Comparison of ENCODE assay signal across 8 mouse cellular contexts in the genomic region with DNA sequence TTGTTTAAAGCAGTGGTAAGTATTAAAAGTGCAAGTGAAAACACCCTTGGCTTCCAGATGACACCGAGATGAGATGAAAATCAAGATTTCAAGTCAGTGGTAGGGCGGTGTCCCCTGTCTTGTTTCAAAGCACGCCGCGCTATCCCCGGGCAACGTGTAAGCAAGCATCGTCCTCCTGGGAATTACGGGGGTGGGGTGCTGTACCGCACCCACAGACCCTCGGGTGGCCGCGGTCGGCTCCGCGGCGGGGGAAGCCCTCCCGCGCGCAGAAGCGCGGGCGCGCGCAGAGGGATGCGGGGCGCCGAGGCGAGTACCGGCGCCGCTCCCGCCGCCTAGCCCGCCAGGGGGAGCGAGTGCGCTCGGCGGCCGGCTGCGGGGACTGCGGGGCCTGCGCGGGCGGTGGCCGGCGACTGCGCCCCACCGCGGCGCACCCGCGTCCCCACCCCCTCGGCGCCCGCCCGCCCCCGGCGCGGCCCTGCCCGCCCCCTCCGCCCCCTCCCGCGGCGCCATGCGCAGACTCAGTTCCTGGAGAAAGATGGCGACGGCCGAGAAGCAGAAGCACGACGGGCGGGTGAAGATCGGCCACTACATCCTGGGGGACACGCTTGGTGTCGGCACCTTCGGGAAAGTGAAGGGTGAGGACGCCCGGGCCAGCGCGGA. TPM values are rescaled to one million over a fixed set of nuclear protein-coding genes. Genes with fewer than 3 reads are reported as not detected.
A peak's percentile ranks its signal among the peaks of the same experiment; 100 is the strongest.
DNase-seq lines count a peak whose midpoint lies in the region; ATAC-seq and TF ChIP-seq lines count a peak whose summit lies in the region.

A gene (plus strand): TSS at position 501 of the 660 bp plus-strand sequence.

- under 1% methylated on average over 25 of the region's 80 CpGs for WGBS in forebrain, embryonic 13.5 days
- WGBS in heart, postnatal 0 days = under 1% methylated on average over 60 of the region's 80 CpGs
- 0% methylated on average over 76 of the region's 80 CpGs for WGBS in liver, embryonic 14.5 days (ENCODE audit: insufficient replicate concordance)

- H3K4me3 ChIP-seq in E14TG2a.4 (replicated peaks; ENCODE audit: low read length) = peak within 1 kb of the TSS; percentile 94
- H3K4me3 ChIP-seq in forebrain, embryonic 13.5 days = peak within 1 kb of the TSS; percentile 78
- H3K4me3 ChIP-seq in heart, postnatal 0 days (ENCODE audit: low read depth, low read length) = peak within 1 kb of the TSS; percentile 99
- peak within 1 kb of the TSS; percentile 87 to 98 for H3K4me3 ChIP-seq in liver, embryonic 14.5 days (ENCODE audit: insufficient read depth in 1 of 2, low read depth in 2 of 2, low read length in 2 of 2)

- DNase-seq in c-Kit-negative CD71-positive TER-119-positive erythroid progenitor cells, embryonic 14.5 days (ENCODE audit: low read depth, low spot score) = peak; percentile 61
- peak; percentile 76 for DNase-seq in heart, postnatal 0 days (ENCODE audit: low spot score)
- peak; percentile 57 to 85 for DNase-seq in kidney, postnatal 36 days
- peak in 1 of 3 experiments; percentile 49 for DNase-seq in liver, embryonic 14.5 days (ENCODE audit: low read depth in 3 of 3, low spot score in 3 of 3)
- peak; percentile 73 for DNase-seq in neural tube, embryonic 10.5 days (ENCODE audit: extremely low spot score, low spot score)
- peak; percentile 85 for DNase-seq in testis, postnatal 10 days (ENCODE audit: low spot score)

- peak within 1 kb of the TSS; percentile 65 for H3K4me2 ChIP-seq in forebrain, embryonic 13.5 days
- H3K4me2 ChIP-seq in heart, postnatal 0 days (ENCODE audit: low read depth, low read length) = peak within 1 kb of the TSS; percentile 73
- peak within 1 kb of the TSS; percentile 72 for H3K4me2 ChIP-seq in liver, embryonic 14.5 days (ENCODE audit: low read depth)

- no peaks in the 10 kb centered on the region for H3K27me3 ChIP-seq in E14TG2a.4 (ENCODE audit: insufficient read depth, low read length)
- no peaks in the 10 kb centered on the region for H3K27me3 ChIP-seq in forebrain, embryonic 13.5 days
- no peaks in the 10 kb centered on the region for H3K27me3 ChIP-seq in heart, postnatal 0 days (ENCODE audit: control insufficient read depth, insufficient read depth, low read length)
- H3K27me3 ChIP-seq in liver, embryonic 14.5 days (ENCODE audit: control insufficient read depth, insufficient read depth, low read length) = no peaks in the 10 kb centered on the region

- H3K27ac ChIP-seq in forebrain, embryonic 13.5 days = peak within 1 kb of the TSS; percentile 92
- peak within 1 kb of the TSS; percentile 91 for H3K27ac ChIP-seq in heart, postnatal 0 days (ENCODE audit: low read depth)
- peak within 1 kb of the TSS; percentile 83 for H3K27ac ChIP-seq in liver, embryonic 14.5 days

- peak; percentile 93 for ATAC-seq in forebrain, embryonic 13.5 days
- peak; percentile 93 for ATAC-seq in heart, postnatal 0 days (ENCODE audit: insufficient read depth, low read depth)
- peak; percentile 79 for ATAC-seq in liver, embryonic 14.5 days (ENCODE audit: insufficient read depth)

- peaks cover 43% of the 10 kb centered on the region for H3K4me1 ChIP-seq in E14TG2a.4 (replicated peaks; ENCODE audit: low read depth, low read length)
- H3K4me1 ChIP-seq in forebrain, embryonic 13.5 days = peaks cover 19% of the 10 kb centered on the region
- peaks cover 9% of the 10 kb centered on the region for H3K4me1 ChIP-seq in heart, postnatal 0 days (ENCODE audit: control insufficient read depth, insufficient read depth)
- peaks cover 42 to 46% of the 10 kb centered on the region in 2 experiments for H3K4me1 ChIP-seq in liver, embryonic 14.5 days (replicated peaks; ENCODE audit: control insufficient read depth in 2 of 2, insufficient read depth in 2 of 2, low read length in 1 of 2)

- peak within 1 kb of the TSS; percentile 83 for H3K9ac ChIP-seq in forebrain, embryonic 13.5 days
- peak within 1 kb of the TSS; percentile 86 for H3K9ac ChIP-seq in heart, postnatal 0 days (replicated peaks; ENCODE audit: low read depth, low read length)
- H3K9ac ChIP-seq in liver, embryonic 14.5 days (replicated peaks) = peak within 1 kb of the TSS; percentile 97

- TF ChIP-seq CTCF in E14TG2a.4 (conservative IDR thresholded peaks at IDR 0.05; ENCODE audit: low read length) = no peak
- TF ChIP-seq CTCF in heart, postnatal 0 days (IDR thresholded peaks at IDR 0.05; ENCODE audit: low read depth) = no peak
- peak; percentile 41 for TF ChIP-seq CTCF in liver, embryonic 14.5 days (IDR thresholded peaks at IDR 0.05; ENCODE audit: low read depth)

- peaks cover 14% of the 10 kb centered on the region for H3K36me3 ChIP-seq in E14TG2a.4 (ENCODE audit: insufficient read depth, low read length)
- H3K36me3 ChIP-seq in forebrain, embryonic 13.5 days (ENCODE audit: poor library complexity, severe bottlenecking) = no peaks in the 10 kb centered on the region
- no peaks in the 10 kb centered on the region for H3K36me3 ChIP-seq in heart, postnatal 0 days (replicated peaks; ENCODE audit: control insufficient read depth, insufficient read depth, low read length)
- no peaks in the 10 kb centered on the region; the same call in 1 of the 2 replicates for H3K36me3 ChIP-seq in liver, embryonic 14.5 days (replicated peaks; ENCODE audit: control insufficient read depth, insufficient read depth, low read depth)

- no peaks in the 10 kb centered on the region for H3K9me3 ChIP-seq in E14TG2a.4 (ENCODE audit: low read length)
- H3K9me3 ChIP-seq in forebrain, embryonic 13.5 days (replicated peaks) = no peaks in the 10 kb centered on the region
- H3K9me3 ChIP-seq in heart, postnatal 0 days (replicated peaks; ENCODE audit: control insufficient read depth, low read length) = no peaks in the 10 kb centered on the region
- no peaks in the 10 kb centered on the region for H3K9me3 ChIP-seq in liver, embryonic 14.5 days (ENCODE audit: control insufficient read depth, low read length)

- no peak for TF ChIP-seq EP300 in heart, postnatal 0 days (IDR thresholded peaks at IDR 0.05; ENCODE audit: low read depth)
- TF ChIP-seq EP300 in liver, embryonic 14.5 days (IDR thresholded peaks at IDR 0.05; ENCODE audit: low read depth) = peak; percentile 6; the same call in 1 of the 2 replicates

RNA-seq across cellular contexts. Expression of the gene that starts here (rescaled TPM):
- polyA plus RNA-seq in forebrain, embryonic 13.5 days (2015; fragmentation: Nextera tagmentation; extraction: Ambion mirVana) = 11.3 and 12.5 TPM in 2 replicates
- total RNA-seq in heart, postnatal 0 days (2014; rRNA removed; ENCODE audit: low replicate concordance) = 11.6 and 15.5 TPM in 2 replicates
- 9.8 and 10.0 TPM in 2 replicates for polyA plus RNA-seq in heart, postnatal 0 days (2015; fragmentation: Nextera tagmentation; extraction: Ambion mirVana)
- polyA plus RNA-seq in liver, embryonic 14.5 days (2012; rRNA removed) = 6.6 and 8.6 TPM in 2 replicates
- polyA plus RNA-seq in liver, embryonic 14.5 days (2014; fragmentation: Nextera tagmentation; extraction: Ambion mirVana) = 15.7 and 16.6 TPM in 2 replicates
